Mouse (Mus musculus) small intestine, adult 2 months (tissue): ENCODE results near the gene Utp15.

Experiments
- CTCF ChIP-seq: fragments of 200-500 bp; IDR thresholded peaks from 2 replicates; pipeline ENCODE4 v1.5.1; 2012; ENCODE audit warnings: low read depth, mild to moderate bottlenecking, control low read depth, inconsistent platforms, low read length, moderate library complexity, mixed read lengths; ENCODE audit not compliant: insufficient replicate concordance, insufficient read length; ENCODE audit errors: extremely low read depth
- POLR2A ChIP-seq: fragments of 200-500 bp; IDR thresholded peaks from 2 replicates; pipeline ENCODE4 v1.6.1; 2012; ENCODE audit warnings: low read depth, mild to moderate bottlenecking, control low read depth, inconsistent platforms, low read length, moderate library complexity

GRCm38 (mm10) chr13:98308004-98308403, 45.2 kb upstream of the Utp15 start:
- TF ChIP-seq POLR2A (no peak), CTCF (no peak)
